Comparison of ENCODE assay signal across 8 mouse cellular contexts in the genomic region with DNA sequence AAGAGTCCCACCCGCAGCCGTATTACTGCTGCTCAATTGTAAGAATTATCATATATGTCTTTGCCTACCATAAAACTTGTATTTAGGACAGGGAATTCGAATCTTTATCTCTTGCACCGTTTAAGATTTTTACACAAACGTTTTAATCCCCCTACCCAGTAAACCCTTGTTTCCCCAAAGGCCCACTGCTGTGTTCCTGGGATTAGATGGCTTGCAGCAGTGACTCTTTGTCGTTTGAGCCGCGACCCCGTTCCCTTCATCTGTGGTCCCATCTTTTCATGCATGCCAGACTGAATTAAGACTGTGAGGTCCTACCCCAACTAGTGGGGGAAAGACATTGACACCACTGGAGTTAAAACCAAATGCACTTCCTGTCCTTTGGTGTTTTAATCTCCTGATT. TPM values are rescaled to one million over a fixed set of nuclear protein-coding genes. Genes with fewer than 3 reads are reported as not detected.
DNase-seq lines count a peak whose midpoint lies in the region; ATAC-seq and TF ChIP-seq lines count a peak whose summit lies in the region.

No protein-coding gene starts in this region.

- H3K27ac ChIP-seq in heart, embryonic 14.5 days (replicated peaks in 1 of 2; ENCODE audit: control insufficient read depth in 1 of 2, insufficient read depth in 1 of 2, low read depth in 2 of 2, low read length in 2 of 2), result peak overlapping the region; percentile 97 to 99
- peak overlapping the region; percentile 100 for H3K27ac ChIP-seq in hindbrain, embryonic 10.5 days
- H3K27ac ChIP-seq in midbrain, embryonic 10.5 days (replicated peaks), result peak overlapping the region; percentile 99

- H3K9ac ChIP-seq in heart, embryonic 14.5 days (ENCODE audit: low read length), result peak overlapping the region; percentile 82

- H3K4me1 ChIP-seq in heart, embryonic 14.5 days (ENCODE audit: control insufficient read depth in 2 of 2, insufficient read depth in 2 of 2, low read length in 2 of 2), result peaks cover 2 to 20% of the 10 kb centered on the region in 2 experiments; a peak in 3 of 4 replicates
- peaks cover 44% of the 10 kb centered on the region for H3K4me1 ChIP-seq in G1E (ENCODE audit: insufficient read depth, low read depth, low read length)
- peaks cover 31% of the 10 kb centered on the region for H3K4me1 ChIP-seq in hindbrain, embryonic 10.5 days (replicated peaks)
- peaks cover 45% of the 10 kb centered on the region for H3K4me1 ChIP-seq in midbrain, embryonic 10.5 days

- peaks cover 32% of the 10 kb centered on the region for H3K36me3 ChIP-seq in heart, embryonic 14.5 days (ENCODE audit: control insufficient read depth, insufficient read depth, low read length)
- peaks cover 35% of the 10 kb centered on the region for H3K36me3 ChIP-seq in G1E (replicated peaks)
- H3K36me3 ChIP-seq in hindbrain, embryonic 10.5 days, result peaks cover 35% of the 10 kb centered on the region
- H3K36me3 ChIP-seq in midbrain, embryonic 10.5 days, result peaks cover 33% of the 10 kb centered on the region

- peak overlapping the region; percentile 77 to 96 for H3K4me3 ChIP-seq in heart, embryonic 14.5 days (ENCODE audit: control insufficient read depth in 1 of 2, insufficient read depth in 1 of 2, low read depth in 1 of 2, low read length in 2 of 2)
- peak overlapping the region; percentile 87 for H3K4me3 ChIP-seq in G1E (ENCODE audit: low read depth, low read length)
- H3K4me3 ChIP-seq in hindbrain, embryonic 10.5 days, result peak overlapping the region; percentile 97
- peak overlapping the region; percentile 91 for H3K4me3 ChIP-seq in midbrain, embryonic 10.5 days

- no peak for TF ChIP-seq CTCF in G1E (IDR thresholded peaks at IDR 0.05; ENCODE audit: low read depth, low read length)

- H3K27me3 ChIP-seq in heart, embryonic 14.5 days (ENCODE audit: control insufficient read depth, insufficient read depth, low read length), result no peaks in the 10 kb centered on the region
- H3K27me3 ChIP-seq in G1E (ENCODE audit: insufficient read depth, low read length), result peaks cover 8% of the 10 kb centered on the region
- no peaks in the 10 kb centered on the region for H3K27me3 ChIP-seq in hindbrain, embryonic 10.5 days (ENCODE audit: insufficient read depth, poor library complexity, severe bottlenecking)
- H3K27me3 ChIP-seq in midbrain, embryonic 10.5 days (ENCODE audit: low read depth, poor library complexity, severe bottlenecking), result peaks cover 23% of the 10 kb centered on the region

- no peak for ATAC-seq in heart, embryonic 14.5 days (ENCODE audit: insufficient number of reproducible peaks, insufficient read depth, low FRiP score, low read depth)
- no peak for ATAC-seq in G1E (ENCODE audit: extremely low read depth, insufficient number of reproducible peaks, low FRiP score, poor library complexity, severe bottlenecking)

- H3K4me2 ChIP-seq in heart, embryonic 14.5 days (ENCODE audit: low read length), result peak overlapping the region; percentile 78

- no peak for DNase-seq in heart, adult 8-10 months (ENCODE audit: low spot score)
- no peak for DNase-seq in G1E (ENCODE audit: low spot score)
- DNase-seq in hindbrain, embryonic 10.5 days (ENCODE audit: low spot score), result peak; percentile 29
- DNase-seq in midbrain, embryonic 10.5 days (ENCODE audit: low spot score), result peak; percentile 56
- DNase-seq in T-cell, adult 2 months (ENCODE audit: low spot score), result no peak
- DNase-seq in adrenal gland, postnatal 10 days, result no peak
- no peak for DNase-seq in left cerebral cortex, adult 8-10 months (ENCODE audit: low spot score in 2 of 2)

- H3K9me3 ChIP-seq in heart, embryonic 14.5 days (ENCODE audit: control insufficient read depth, low read length), result no peaks in the 10 kb centered on the region
- no peaks in the 10 kb centered on the region for H3K9me3 ChIP-seq in G1E (replicated peaks)
- H3K9me3 ChIP-seq in hindbrain, embryonic 10.5 days, result no peaks in the 10 kb centered on the region
- H3K9me3 ChIP-seq in midbrain, embryonic 10.5 days (replicated peaks), result 0 out of 2 replicates have a peak, but pooled peaks cover 3% of the 10 kb centered on the region

- 4% methylated on average over 9 of the region's 9 CpGs for WGBS in heart, embryonic 14.5 days
- WGBS in hindbrain, embryonic 10.5 days, result 3% methylated on average over 9 of the region's 9 CpGs
- 2% methylated on average over 9 of the region's 9 CpGs for WGBS in midbrain, embryonic 10.5 days

RNA-seq across cellular contexts. Expression of a gene that starts 0.9 kb away (rescaled TPM):
- polyA plus RNA-seq in heart, embryonic 14.5 days (2014; fragmentation: Nextera tagmentation; extraction: Ambion mirVana), result 277 and 306 TPM in 2 replicates
- 10 to 100 TPM; 40.6 to 57.8 (median 43.0) TPM for total RNA-seq in heart, adult 8-10 months (2022)
- total RNA-seq in G1E (2014; fragmentation: Nextera tagmentation) (156 and 238 TPM in 2 replicates), G1E (2017) (182 and 273 TPM in 2 replicates)
- 184 and 230 TPM in 2 replicates for polyA plus RNA-seq in G1E (2012)
- 705 and 803 TPM in 2 replicates for polyA plus RNA-seq in hindbrain, embryonic 10.5 days (2016; fragmentation: Nextera tagmentation; extraction: Ambion mirVana)
- polyA plus RNA-seq in midbrain, embryonic 10.5 days (2016; fragmentation: Nextera tagmentation; extraction: Ambion mirVana), result 713 and 827 TPM in 2 replicates
- total RNA-seq in adrenal gland, postnatal 10 days (2021), result 100 to 1,000 TPM; 206 to 208 TPM
- 10 to 100 TPM; 58.6 to 76.0 (median 62.2) TPM for total RNA-seq in left cerebral cortex, adult 8-10 months (2022)

RNA-seq across cellular contexts. Expression of a gene that starts 16.7 kb away (rescaled TPM):
- 63.1 and 66.7 TPM in 2 replicates for polyA plus RNA-seq in heart, embryonic 14.5 days (2014; fragmentation: Nextera tagmentation; extraction: Ambion mirVana)
- 10 to 100 TPM; 13.6 to 17.6 (median 15.9) TPM for total RNA-seq in heart, adult 8-10 months (2022)
- total RNA-seq in G1E (2014; fragmentation: Nextera tagmentation) (14.4 and 19.9 TPM in 2 replicates), G1E (2017) (18.4 and 25.5 TPM in 2 replicates)
- 3.1 and 4.5 TPM in 2 replicates for polyA plus RNA-seq in G1E (2012)
- polyA plus RNA-seq in hindbrain, embryonic 10.5 days (2016; fragmentation: Nextera tagmentation; extraction: Ambion mirVana), result 115 and 117 TPM in 2 replicates
- polyA plus RNA-seq in midbrain, embryonic 10.5 days (2016; fragmentation: Nextera tagmentation; extraction: Ambion mirVana), result 125 and 129 TPM in 2 replicates
- total RNA-seq in adrenal gland, postnatal 10 days (2021), result 10 to 100 TPM; 21.6 to 25.6 TPM
- total RNA-seq in left cerebral cortex, adult 8-10 months (2022), result 10 to 100 TPM; 72.4 to 78.7 (median 77.5) TPM

RNA-seq across cellular contexts. Expression of a gene that starts 46.1 kb away (rescaled TPM):
- 96.9 and 100 TPM in 2 replicates for polyA plus RNA-seq in heart, embryonic 14.5 days (2014; fragmentation: Nextera tagmentation; extraction: Ambion mirVana)
- total RNA-seq in heart, adult 8-10 months (2022), result 10 to 100 TPM; 78.6 to 92.3 (median 84.7) TPM
- 64.9 and 70.2 TPM in 2 replicates for total RNA-seq in G1E (2014; fragmentation: Nextera tagmentation)
- 67.3 and 68.7 TPM in 2 replicates for total RNA-seq in G1E (2017)
- polyA plus RNA-seq in G1E (2012), result 9.0 and 13.2 TPM in 2 replicates
- polyA plus RNA-seq in hindbrain, embryonic 10.5 days (2016; fragmentation: Nextera tagmentation; extraction: Ambion mirVana), result 138 and 164 TPM in 2 replicates
- polyA plus RNA-seq in midbrain, embryonic 10.5 days (2016; fragmentation: Nextera tagmentation; extraction: Ambion mirVana), result 133 and 160 TPM in 2 replicates
- 10 to 100 TPM; 67.0 to 85.9 TPM for total RNA-seq in adrenal gland, postnatal 10 days (2021)
- 100 to 1,000 TPM; 140 to 158 (median 147) TPM for total RNA-seq in left cerebral cortex, adult 8-10 months (2022)

Comparison
In these comparisons a context has a peak if more than half of its experiments do, and no peak if none do; other contexts are left out.
1. DNase-seq: peak in hindbrain, embryonic 10.5 days (single experiment) and midbrain, embryonic 10.5 days (single experiment); none in heart, adult 8-10 months (single experiment), G1E (single experiment), T-cell, adult 2 months (single experiment), adrenal gland, postnatal 10 days (single experiment) and left cerebral cortex, adult 8-10 months (0 of 2).
2. Peak in every context shown above with its lines, with median percentiles within 50 percentile points of each other: H3K27ac ChIP-seq and H3K4me3 ChIP-seq.